12 mouse cellular contexts compared by ENCODE assay signal in genomic region chr15:85464823-85465565, GRCm38 (mm10). TPM values are rescaled to one million over a fixed set of nuclear protein-coding genes. Genes with fewer than 3 reads are reported as not detected.
DNase-seq lines count a peak whose midpoint lies in the region; ATAC-seq lines count a peak whose summit lies in the region.
"Had no signal": no experiment of that assay in that cellular context is flagged by ENCODE, and none has a peak within 500 bp of the region (broad histone marks: within the 10 kb centered on the region; RNA-seq: fewer than 3 reads in every experiment).

No protein-coding gene starts in this region.

- no peak overlapping the region for H3K4me3 ChIP-seq in embryonic facial prominence, embryonic 14.5 days (ENCODE audit: low read depth, low read length)
- no peak overlapping the region for H3K4me3 ChIP-seq in limb, embryonic 11.5 days (ENCODE audit: low read depth, low read length)

- H3K27ac ChIP-seq in embryonic facial prominence, embryonic 14.5 days (replicated peaks; ENCODE audit: low read depth, low read length), result no peak overlapping the region
- no peak overlapping the region for H3K27ac ChIP-seq in limb, embryonic 11.5 days (replicated peaks; ENCODE audit: low read depth, low read length)

- H3K4me2 ChIP-seq in embryonic facial prominence, embryonic 14.5 days (ENCODE audit: low read depth, low read length), result no peak overlapping the region
- no peak overlapping the region for H3K4me2 ChIP-seq in limb, embryonic 11.5 days (ENCODE audit: low read depth, severe bottlenecking)

- intact Hi-C loops in heart, postnatal 10 days (cut with DNase I), result no loop called here

- no peaks in the 10 kb centered on the region for H3K9me3 ChIP-seq in embryonic facial prominence, embryonic 14.5 days (ENCODE audit: control insufficient read depth, low read length)
- no peaks in the 10 kb centered on the region for H3K9me3 ChIP-seq in limb, embryonic 11.5 days (ENCODE audit: control insufficient read depth, low read length)

- H3K9ac ChIP-seq in embryonic facial prominence, embryonic 14.5 days (ENCODE audit: low read depth, low read length), result no peak overlapping the region
- no peak overlapping the region for H3K9ac ChIP-seq in limb, embryonic 11.5 days (ENCODE audit: low read length)

- peaks cover 68% of the 10 kb centered on the region for H3K36me3 ChIP-seq in embryonic facial prominence, embryonic 14.5 days (ENCODE audit: control insufficient read depth, insufficient read depth, low read length)
- H3K36me3 ChIP-seq in limb, embryonic 11.5 days (ENCODE audit: control insufficient read depth, insufficient read depth, low read length), result peaks cover 6% of the 10 kb centered on the region

- no peaks in the 10 kb centered on the region for H3K4me1 ChIP-seq in embryonic facial prominence, embryonic 14.5 days (ENCODE audit: control insufficient read depth, insufficient read depth, low read length)
- no peaks in the 10 kb centered on the region for H3K4me1 ChIP-seq in limb, embryonic 11.5 days (ENCODE audit: control insufficient read depth, insufficient read depth, low read length)

- H3K27me3 ChIP-seq in embryonic facial prominence, embryonic 14.5 days (replicated peaks; ENCODE audit: control insufficient read depth, insufficient read depth, low read length), result no peaks in the 10 kb centered on the region
- no peaks in the 10 kb centered on the region for H3K27me3 ChIP-seq in limb, embryonic 11.5 days (ENCODE audit: control insufficient read depth, insufficient read depth, low read length)

- DNase-seq in heart, postnatal 10 days, result peak; percentile 23 to 24
- DNase-seq in heart, adult 9 months (ENCODE audit: low spot score in 2 of 2), result no peak
- peak; percentile 35 for DNase-seq in ES-CJ7 (ENCODE audit: low read depth, low spot score)
- DNase-seq in embryonic facial prominence, embryonic 14.5 days (ENCODE audit: low spot score), result peak; percentile 50
- peak; percentile 74 for DNase-seq in limb, embryonic 11.5 days (ENCODE audit: low spot score)
- no peak for DNase-seq in right cerebral cortex, postnatal 10 days (ENCODE audit: low spot score in 2 of 2)
- DNase-seq in thymus, postnatal 36 days, result no peak
- DNase-seq: gastrocnemius, postnatal 25 days; lung, adult 2 months; right cerebral cortex, postnatal 4 days had no signal

- ATAC-seq in embryonic facial prominence, embryonic 14.5 days (ENCODE audit: low read depth), result no peak
- no peak for ATAC-seq in limb, embryonic 11.5 days (ENCODE audit: insufficient number of reproducible peaks, low FRiP score, low TSS enrichment, low read depth)
- ATAC-seq in megakaryocyte, adult 5-6 weeks (ENCODE audit: poor library complexity, severe bottlenecking), result no peak

- 58% methylated on average over 10 of the region's 10 CpGs for WGBS in embryonic facial prominence, embryonic 14.5 days
- 65% methylated on average over 10 of the region's 10 CpGs for WGBS in limb, embryonic 11.5 days

RNA-seq across cellular contexts. Expression of gene 7530416G11Rik, which starts 38.0 kb away (rescaled TPM):
- total RNA-seq in heart, postnatal 10 days (2021), result not detected
- polyA plus RNA-seq in embryonic facial prominence, embryonic 14.5 days (2014; fragmentation: Nextera tagmentation; extraction: Ambion mirVana), result not detected in 2 replicates
- polyA plus RNA-seq in limb, embryonic 11.5 days (2014; fragmentation: Nextera tagmentation; extraction: Ambion mirVana), result not detected in 2 replicates
- not detected in 2 replicates for total RNA-seq in megakaryocyte, adult 5-6 weeks (2015)
- not detected in 2 replicates for total RNA-seq in megakaryocyte, adult 5-6 weeks (2017)
- total RNA-seq: gastrocnemius, postnatal 25 days; layer of hippocampus, adult 18-20 months had no signal
- polyA plus RNA-seq: lung, adult 2 months had no signal

Comparison
In these comparisons a context has a peak if more than half of its experiments do, and no peak if none do; other contexts are left out.
1. DNase-seq: peak in heart, postnatal 10 days (2 of 2), ES-CJ7 (single experiment), embryonic facial prominence, embryonic 14.5 days (single experiment) and limb, embryonic 11.5 days (single experiment); none in heart, adult 9 months (0 of 2), right cerebral cortex, postnatal 10 days (0 of 2) and thymus, postnatal 36 days (0 of 2).